Mouse (Mus musculus) urinary bladder, postnatal 25 days (tissue): Measurements from ENCODE around the gene Sphkap.
A peak's percentile ranks its signal among the peaks of the same experiment; 100 is the strongest.

ENCODE experiments used
- DNase-seq: peaks from one replicate; pipeline ENCODE4 v3.0.0; 2022; ENCODE audit warnings: low spot score

The Sphkap gene

DNA sequence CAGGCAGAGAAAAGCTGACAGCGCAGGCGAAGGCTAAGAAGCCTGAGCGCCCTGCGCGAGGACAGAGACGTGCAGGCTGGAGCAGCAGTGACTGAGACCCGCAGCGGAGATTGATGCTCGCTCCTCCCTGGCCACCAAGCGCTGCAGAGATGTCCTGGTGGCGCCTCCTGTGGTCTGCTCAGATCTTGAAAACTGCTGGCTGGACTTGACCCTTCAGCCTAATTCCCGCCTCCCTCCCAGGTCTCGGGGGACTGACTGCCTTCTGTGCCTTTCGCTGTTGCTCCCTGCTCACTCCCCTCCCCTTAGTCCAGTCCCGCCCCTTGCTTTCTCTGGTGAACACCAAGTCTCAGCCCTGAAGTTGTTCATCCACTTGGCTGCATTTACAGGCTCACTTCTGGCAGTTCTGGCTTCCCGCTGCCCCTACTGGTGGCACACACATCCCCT is at the start of gene Sphkap:
TSS of gene Sphkap (minus strand) at position 180 of the 444 bp plus-strand sequence.
- peak; percentile 2 for DNase-seq

DNA sequence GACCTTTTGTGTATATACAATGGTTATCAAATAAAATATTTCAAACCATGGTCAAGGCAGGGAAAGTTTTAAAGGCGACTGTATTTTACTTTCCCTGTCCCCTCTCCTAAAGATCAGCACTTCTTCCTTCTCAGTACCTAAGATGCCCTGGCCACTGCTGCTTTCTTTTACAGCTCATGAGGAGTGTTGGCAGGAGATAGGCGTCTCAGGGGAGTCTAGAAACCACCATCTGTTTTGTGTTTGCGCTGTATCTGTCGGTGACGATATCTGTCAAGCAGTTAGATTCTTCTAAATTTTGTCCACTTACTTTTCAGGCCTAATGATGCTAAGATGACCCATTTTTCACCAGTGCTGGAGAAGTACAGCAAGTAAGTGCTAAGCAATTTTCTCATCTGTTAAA is 43.3 kb upstream of the Sphkap start:
- no peak for DNase-seq

DNA sequence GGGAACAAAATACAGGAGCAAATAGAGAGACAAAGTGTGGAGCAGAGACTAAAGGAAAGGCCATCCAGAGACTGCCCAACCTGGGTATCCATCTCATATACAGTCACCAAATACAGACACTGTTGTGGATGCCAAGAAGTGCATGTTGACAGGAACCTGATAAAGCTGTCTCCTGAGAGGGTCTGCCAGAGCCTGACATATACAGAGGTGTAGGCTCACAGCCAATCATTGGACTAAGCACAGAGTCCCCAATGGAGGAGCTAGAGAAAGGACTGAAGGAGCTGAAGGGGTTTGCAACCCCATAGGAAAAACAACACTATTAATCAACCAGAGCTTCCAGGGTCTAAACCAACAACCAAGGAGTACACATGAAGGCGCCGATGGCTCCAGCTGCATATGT is 32.4 kb upstream of the Sphkap start:
- DNase-seq = no peak

GRCm38 (mm10) chr1:83433932-83434331 is 25.9 kb upstream of the Sphkap start:
- DNase-seq = no peak

DNA sequence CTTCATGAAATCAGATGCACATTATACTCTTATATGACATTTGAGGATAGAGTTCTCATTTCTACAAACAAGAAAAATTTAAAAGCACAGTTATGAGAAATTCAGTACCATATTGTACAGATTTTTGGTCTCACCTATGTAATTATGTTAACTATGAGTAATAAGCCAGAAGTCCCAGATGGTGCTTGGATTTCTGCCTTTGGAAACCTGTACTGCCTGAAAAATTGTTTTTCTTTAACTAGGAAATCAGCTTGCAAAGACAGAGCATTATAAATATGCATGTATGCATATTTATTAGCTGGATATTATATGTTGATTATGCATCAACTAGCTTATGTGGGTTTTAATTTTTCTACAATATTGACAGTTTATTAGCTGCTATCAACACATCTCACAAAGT is 21.9 kb upstream of the Sphkap start:
- no peak for DNase-seq

- DNase-seq = no peak
Observed at GRCm38 (mm10) chr1:83407616-83408015, 384 bp downstream of the Sphkap start.

GRCm38 (mm10) chr1:83406882-83407549 is 984 bp downstream of the Sphkap start:
- DNase-seq = no peak

GRCm38 (mm10) chr1:83401079-83401478 is 6.9 kb downstream of the Sphkap start:
- DNase-seq = no peak

- DNase-seq = no peak
Observed at GRCm38 (mm10) chr1:83396284-83396683, 11.7 kb downstream of the Sphkap start.

- DNase-seq = no peak
Observed at GRCm38 (mm10) chr1:83395559-83395958, 12.4 kb downstream of the Sphkap start.

GRCm38 (mm10) chr1:83389419-83389818 is 18.6 kb downstream of the Sphkap start:
- DNase-seq = no peak

- DNase-seq = no peak
Observed at GRCm38 (mm10) chr1:83377404-83377803, 30.6 kb downstream of the Sphkap start.

DNA sequence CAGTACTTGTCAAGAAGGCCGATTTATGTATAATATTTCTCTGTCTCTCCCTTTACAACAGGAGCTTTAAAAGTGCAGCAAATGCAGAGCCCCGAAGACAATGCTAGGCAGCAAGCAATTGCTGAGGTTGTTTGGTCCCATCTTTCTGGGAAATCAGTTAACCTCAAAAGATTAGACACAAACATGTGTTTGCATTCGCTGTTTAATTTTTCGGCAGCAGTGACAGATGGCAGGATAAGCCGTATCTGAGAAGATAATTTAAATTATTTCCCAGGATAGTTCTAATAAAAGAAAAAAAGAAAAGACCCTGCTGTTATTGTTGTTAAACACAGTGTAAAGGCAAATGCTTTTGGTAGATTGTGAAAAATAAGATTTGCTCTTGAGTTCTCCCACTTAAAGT is 41.5 kb downstream of the Sphkap start:
- no peak for DNase-seq

DNA sequence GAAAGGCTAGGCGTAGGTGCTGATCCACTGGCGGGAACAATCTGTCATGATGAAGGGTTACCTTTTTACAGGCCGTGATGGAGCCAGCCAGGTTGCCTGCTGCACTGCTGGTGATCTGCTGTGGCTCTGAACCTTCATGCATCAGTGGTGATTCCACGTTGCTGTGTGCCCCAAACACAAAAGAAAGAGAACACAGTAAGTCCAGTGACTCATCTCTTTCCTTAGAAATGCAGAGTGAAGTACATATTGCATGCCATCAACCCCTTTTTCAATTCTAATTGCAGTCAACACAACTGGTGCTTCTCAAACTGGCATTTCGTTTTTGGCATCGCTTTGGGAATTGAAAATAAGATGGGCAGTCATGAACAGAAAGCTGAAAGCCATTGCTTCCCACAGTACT is 45.8 kb downstream of the Sphkap start:
- DNase-seq = no peak

DNA sequence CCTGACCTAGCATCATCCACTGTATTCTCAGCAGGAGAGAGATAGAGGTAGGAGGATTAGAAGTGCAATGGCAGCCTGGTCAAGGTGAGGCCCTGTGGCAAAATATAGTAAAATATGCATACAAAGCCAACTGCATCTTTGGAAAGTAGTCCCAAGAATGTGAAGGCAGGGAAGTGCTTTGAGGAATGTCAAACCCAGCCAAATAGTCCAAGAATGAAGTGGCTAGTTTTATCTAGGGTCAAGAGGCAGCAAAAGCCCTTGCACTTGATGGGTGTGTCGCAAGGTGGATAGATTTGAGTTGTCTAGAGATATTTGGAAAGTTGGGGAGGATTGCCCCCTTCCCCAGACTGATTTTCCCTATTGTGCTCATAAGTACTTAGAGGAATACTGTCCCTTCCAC is 61.5 kb downstream of the Sphkap start:
- DNase-seq = no peak

DNA sequence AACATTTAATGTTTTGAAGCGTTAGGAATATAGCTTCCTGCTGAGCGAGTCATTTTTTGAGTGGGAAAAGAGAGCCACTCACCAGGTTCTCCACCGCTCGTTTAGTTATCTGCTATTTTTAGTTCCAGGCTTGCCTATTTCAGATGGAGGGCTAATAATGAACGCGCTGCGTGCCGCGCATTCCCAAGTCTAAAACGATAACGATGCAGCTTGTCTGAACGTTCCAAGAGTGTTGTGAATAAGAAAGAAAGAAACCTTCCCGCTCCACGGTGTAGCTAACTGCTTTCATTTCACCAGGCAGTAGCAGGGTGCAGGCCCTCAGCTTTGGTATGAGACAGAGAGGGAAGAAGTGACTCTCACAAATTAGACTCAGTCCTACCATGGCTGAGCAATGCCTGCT is 62.4 kb downstream of the Sphkap start:
- DNase-seq = no peak

GRCm38 (mm10) chr1:83345069-83345468 is 62.9 kb downstream of the Sphkap start:
- no peak for DNase-seq

- no peak for DNase-seq
Observed at GRCm38 (mm10) chr1:83342726-83343250, 65.2 kb downstream of the Sphkap start.

GRCm38 (mm10) chr1:83339358-83339757 is 68.6 kb downstream of the Sphkap start:
- DNase-seq = no peak

DNA sequence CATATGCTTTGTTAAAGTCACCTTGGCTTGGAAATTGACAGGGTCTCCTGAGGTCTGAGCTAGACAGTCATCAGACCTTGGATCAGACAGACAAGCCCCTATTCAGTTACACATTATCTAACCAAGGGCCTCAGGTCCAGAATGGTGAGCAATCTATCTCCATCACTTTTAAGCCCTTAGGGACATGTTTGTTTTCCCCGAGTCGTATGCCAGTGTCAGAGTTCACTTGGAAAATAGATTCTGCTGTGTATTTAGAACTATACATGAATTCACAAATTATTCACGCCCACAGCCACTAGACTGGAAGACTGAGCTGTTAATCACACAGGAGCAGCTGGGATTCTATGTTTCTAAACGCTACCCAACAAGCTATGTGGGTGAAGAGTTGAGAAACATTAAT is 91.1 kb downstream of the Sphkap start:
- DNase-seq = no peak

- no peak for DNase-seq
Observed at GRCm38 (mm10) chr1:83315146-83315545, 92.9 kb downstream of the Sphkap start.

- DNase-seq = no peak
Observed at GRCm38 (mm10) chr1:83311607-83312295, 96.2 kb downstream of the Sphkap start.
